Mouse (Mus musculus) stomach, postnatal 0 days (tissue): ENCODE results near the gene Ankrd2.

Experiments
- CTCF ChIP-seq: IDR thresholded peaks from 2 replicates; pipeline ENCODE4 v1.5.1; 2016; ENCODE audit warnings: antibody characterized with exemption, low read depth, mild to moderate bottlenecking, moderate library complexity
- EP300 ChIP-seq: optimal IDR thresholded peaks from 2 replicates; pipeline ENCODE3; 2016; ENCODE audit warnings: antibody characterized with exemption

DNA sequence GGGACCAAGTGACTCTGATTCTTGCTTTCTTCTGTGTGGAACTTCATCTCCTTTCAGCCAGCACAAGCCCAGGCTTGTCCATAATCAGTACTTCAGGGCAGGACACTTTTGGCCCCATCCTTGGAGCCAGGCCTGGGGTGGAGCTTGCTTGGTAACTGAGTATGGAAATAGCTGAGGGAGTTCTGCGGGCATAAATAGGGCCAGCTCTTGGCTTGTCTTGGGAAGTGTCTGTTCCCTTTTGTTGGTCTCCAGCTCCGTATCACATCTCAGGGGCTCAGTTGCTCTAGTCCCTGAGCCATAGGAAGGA lies 13.3 kb upstream of the Ankrd2 start:
- TF ChIP-seq CTCF (no peak), EP300 (no peak)
